Mouse (Mus musculus) kidney, postnatal 0 days (tissue): ENCODE data around the gene Ralgps2. TPM values are rescaled to one million over a fixed set of nuclear protein-coding genes. Genes with fewer than 3 reads are reported as not detected.

ENCODE experiments used
- ATAC-seq: fragments of 200-750 bp; cut with Nextera tagmentation; replicated peaks from 2 replicates; pipeline ENCODE4 v1.8.0; 2017; ENCODE audit warnings: low read depth, moderate number of reproducible peaks, moderate TSS enrichment, moderate library complexity; ENCODE audit not compliant: low FRiP score
- DNase-seq: peaks from one replicate; pipeline ENCODE4 v3.0.0-alpha.2; 2016; ENCODE audit warnings: low spot score
- H3K27ac ChIP-seq: fragments of 300-500 bp; sonication (generic); 2 replicates; pipeline ENCODE4 v1.5.1; 2014; ENCODE audit warnings: mild to moderate bottlenecking
- H3K27me3 ChIP-seq: fragments of 300-500 bp; sonication (generic); 2 replicates; pipeline ENCODE4 v1.6.1; 2014; ENCODE audit warnings: low read length, mixed read lengths; ENCODE audit not compliant: insufficient read depth
- H3K36me3 ChIP-seq: fragments of 300-500 bp; sonication (generic); 2 replicates; pipeline ENCODE4 v1.6.1; 2014; ENCODE audit warnings: low read length, mixed read lengths; ENCODE audit not compliant: insufficient read depth
- H3K4me1 ChIP-seq: fragments of 300-500 bp; sonication (generic); replicated peaks from 2 replicates; pipeline ENCODE4 v1.6.1; 2014; ENCODE audit warnings: antibody characterized with exemption, low read length, mixed read lengths; ENCODE audit not compliant: insufficient read depth
- H3K4me2 ChIP-seq: fragments of 300-500 bp; sonication (generic); 2 replicates; pipeline ENCODE4 v1.6.1; 2014; ENCODE audit warnings: mild to moderate bottlenecking, low read length, moderate library complexity, mixed read lengths
- H3K4me3 ChIP-seq: fragments of 300-500 bp; sonication (generic); replicated peaks from 2 replicates; pipeline ENCODE4 v1.5.1; 2014; ENCODE audit warnings: low read depth, low read length
- H3K9ac ChIP-seq: fragments of 300-500 bp; sonication (generic); 2 replicates; pipeline ENCODE4 v1.6.1; 2014; ENCODE audit warnings: low read depth, low read length
- H3K9me3 ChIP-seq: fragments of 300-500 bp; sonication (generic); replicated peaks from 2 replicates; pipeline ENCODE4 v1.6.1; 2016; ENCODE audit warnings: low read length, inconsistent platforms, mixed read lengths
- CTCF ChIP-seq: IDR thresholded peaks from 2 replicates; pipeline ENCODE4 v1.5.1; 2016; ENCODE audit warnings: antibody characterized with exemption, low read depth, mild to moderate bottlenecking, moderate library complexity
- WGBS: fragments of 180-500 bp; shearing (Covaris S2); extraction: QIAGEN DNeasy Blood & Tissue Kit; methylation state at CpG from one replicate; pipeline ENCODE4 v1.1.7; 2014; 5-methylcytosine and 5-hydroxymethylcytosine counted together
- polyA plus RNA-seq: library from polyadenylated mRNA; unstranded; fragments of >200 nt; fragmentation: Nextera tagmentation; extraction: Ambion mirVana; gene quantifications from 2 replicates; pipeline ENCODE4 v1.2.1, GENCODE M21; 2015

Gene Ralgps2
- polyA plus RNA-seq, 1 experiment from 2014 or later: 47.2 TPM

DNA sequence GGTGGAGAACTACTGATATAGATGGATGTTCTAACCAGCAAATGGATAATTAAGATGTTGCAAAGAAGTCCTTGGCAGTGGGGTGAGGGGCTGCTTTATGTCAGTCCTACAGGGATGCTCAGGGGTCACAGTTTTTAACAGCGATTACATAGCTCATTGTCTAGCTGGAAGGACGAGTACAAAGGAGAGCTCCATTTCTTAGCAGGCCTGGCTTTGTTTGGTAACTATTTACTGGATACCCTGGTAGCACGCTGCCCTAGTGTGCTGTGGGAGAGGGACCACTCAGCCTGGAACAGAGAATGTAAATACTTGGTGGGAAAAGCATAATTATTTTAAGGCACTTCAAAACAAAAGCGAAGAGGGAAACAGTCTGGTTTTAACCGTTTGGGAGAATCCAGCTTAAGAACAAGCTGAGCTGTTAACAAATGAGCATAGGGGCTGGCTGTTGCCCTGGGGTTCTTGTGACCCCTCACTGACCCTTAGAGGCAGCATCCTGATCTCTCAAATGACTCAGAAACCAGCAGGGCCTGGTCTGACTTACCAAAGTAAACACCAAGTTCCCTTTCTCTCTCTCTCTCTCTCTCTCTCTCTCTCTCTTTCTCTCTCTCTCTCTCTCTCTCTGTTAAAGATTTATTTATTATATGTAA is 149.5 kb downstream of the Ralgps2 start:
- Histone ChIP-seq H3K27me3 (no peaks in the 10 kb centered on the region), H3K4me3 (no peak overlapping the region), H3K4me2 (no peak overlapping the region), H3K9ac (no peak overlapping the region), H3K27ac (no peak overlapping the region), H3K4me1 (no peaks in the 10 kb centered on the region), H3K9me3 (no peaks in the 10 kb centered on the region), H3K36me3 (no peaks in the 10 kb centered on the region)
- 47% methylated on average over 5 of the region's 5 CpGs for WGBS
- DNase-seq (no peak), ATAC-seq (no peak)
- TF ChIP-seq CTCF: no peak

- no peaks in the 10 kb centered on the region for H3K36me3 ChIP-seq
- ATAC-seq: no peak
- H3K9ac ChIP-seq: no peak overlapping the region
These were observed 152.1 kb downstream of the Ralgps2 start for GRCm38 (mm10) chr1:156787164-156787863.

GRCm38 (mm10) chr1:156786074-156786473 is 153.4 kb downstream of the Ralgps2 start:
- Histone ChIP-seq H3K4me2 (no peak overlapping the region), H3K9ac (no peak overlapping the region), H3K4me1 (peaks cover 13% of the 10 kb centered on the region), H3K36me3 (no peaks in the 10 kb centered on the region), H3K4me3 (no peak overlapping the region), H3K9me3 (no peaks in the 10 kb centered on the region), H3K27ac (no peak overlapping the region), H3K27me3 (no peaks in the 10 kb centered on the region)
- ATAC-seq: no peak
- TF ChIP-seq CTCF: no peak
- DNase-seq: no peak
- WGBS: 91% methylated on average over 2 of the region's 2 CpGs

More at GRCm38 (mm10) chr1:156787164-156787863, 152.1 kb downstream of the Ralgps2 start:
- DNase-seq: no peak
- Histone ChIP-seq H3K27ac (no peak overlapping the region), H3K4me2 (no peak overlapping the region), H3K4me3 (no peak overlapping the region), H3K9me3 (no peaks in the 10 kb centered on the region), H3K4me1 (peaks cover under 1% of the 10 kb centered on the region; the same call in 1 of the 2 replicates), H3K27me3 (no peaks in the 10 kb centered on the region)
- WGBS: 58% methylated on average over 6 of the region's 6 CpGs
- no peak for TF ChIP-seq CTCF

DNA sequence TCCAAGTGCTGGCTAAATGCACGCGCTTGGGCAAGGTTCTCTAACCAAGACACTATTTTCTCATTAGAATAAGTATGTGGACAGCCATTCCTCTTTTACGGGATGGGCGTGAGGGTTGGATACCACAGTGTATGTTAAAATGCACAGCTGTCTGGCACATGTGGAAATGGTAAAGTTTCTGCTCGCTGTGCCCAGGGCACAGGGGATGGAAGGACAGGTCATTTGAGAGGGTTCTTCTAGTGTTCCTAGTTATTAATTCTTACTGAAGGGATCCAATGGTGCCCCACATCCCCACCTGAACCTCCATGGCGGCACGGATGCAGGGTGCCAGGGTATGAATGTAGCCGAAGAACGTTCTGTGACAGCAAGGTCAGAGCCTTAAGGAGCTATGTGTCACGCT is 154.5 kb downstream of the Ralgps2 start:
- WGBS: 90% methylated on average over 10 of the region's 10 CpGs
- DNase-seq: no peak

DNA sequence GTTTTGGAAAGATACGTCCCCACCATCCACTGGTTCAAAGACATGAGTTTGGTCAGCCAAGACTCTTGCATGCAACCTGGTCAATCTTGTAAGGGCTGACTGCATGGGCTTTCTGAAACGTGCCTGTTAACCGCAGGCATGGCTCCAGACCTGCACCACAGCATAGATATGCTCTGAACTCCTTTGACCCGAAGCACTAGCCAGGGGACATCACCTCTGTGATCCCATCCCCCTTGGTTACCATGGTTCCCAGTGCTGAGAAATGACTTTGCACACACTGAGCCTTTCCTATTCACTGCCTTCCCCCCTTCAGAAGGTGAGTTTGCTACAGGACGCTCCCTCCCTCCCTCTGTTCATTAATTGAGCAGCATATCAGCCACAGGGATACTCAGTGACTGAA is 155.3 kb downstream of the Ralgps2 start:
- WGBS: 62% methylated on average over 5 of the region's 5 CpGs

More for the DNA sequence above, 154.5 kb downstream of the Ralgps2 start:
- no peak overlapping the region for H3K4me3 ChIP-seq
- H3K9me3 ChIP-seq: no peaks in the 10 kb centered on the region
- H3K4me2 ChIP-seq: no peak overlapping the region
- H3K9ac ChIP-seq: no peak overlapping the region
- TF ChIP-seq CTCF: no peak
- peaks cover 16% of the 10 kb centered on the region for H3K4me1 ChIP-seq
- ATAC-seq: no peak
- no peaks in the 10 kb centered on the region for H3K36me3 ChIP-seq
- no peaks in the 10 kb centered on the region for H3K27me3 ChIP-seq
- no peak overlapping the region for H3K27ac ChIP-seq

DNA sequence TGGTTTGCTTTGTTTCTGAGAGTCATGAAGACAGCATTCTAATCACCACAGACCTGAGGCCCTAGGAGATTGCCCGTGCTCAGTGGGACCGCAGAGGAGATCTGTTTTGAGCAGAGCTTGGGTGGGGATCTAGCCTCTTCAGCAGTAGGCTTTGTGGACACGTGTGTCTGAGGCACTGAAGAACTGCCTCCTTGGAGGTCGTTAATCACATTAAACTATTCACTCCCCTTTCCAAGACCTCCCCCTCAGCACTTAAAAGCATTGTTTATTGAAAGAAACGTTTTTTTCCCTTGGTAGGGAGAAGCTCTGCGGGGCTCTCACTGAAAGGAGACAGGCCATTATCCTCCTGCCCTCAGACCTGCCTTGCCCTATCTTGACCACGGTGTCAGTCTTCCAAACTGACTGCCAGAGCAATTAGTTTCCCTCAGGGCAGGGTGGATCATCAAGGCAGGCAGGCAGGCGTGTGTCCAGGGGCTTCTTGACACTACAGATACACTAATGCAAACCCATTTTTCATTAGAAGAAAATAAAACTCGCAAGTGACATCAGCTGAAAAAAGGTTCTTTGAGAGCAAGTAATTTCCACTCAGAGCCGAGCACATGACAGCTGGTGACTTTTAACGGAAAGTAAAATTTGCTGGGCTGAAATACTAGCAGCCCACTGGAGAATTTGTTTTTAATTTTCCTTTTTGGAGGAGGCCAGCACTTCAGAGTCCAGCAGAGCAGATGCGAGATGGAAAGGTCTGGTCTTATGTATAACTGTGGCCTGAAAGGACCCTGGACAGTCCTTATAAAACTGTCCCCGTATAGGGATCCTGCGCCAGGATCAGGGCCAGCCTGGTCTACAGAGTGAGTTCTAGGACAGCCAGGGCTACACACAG is 157.2 kb downstream of the Ralgps2 start:
- no peak overlapping the region for H3K4me3 ChIP-seq
- 28% methylated on average over 14 of the region's 14 CpGs for WGBS
- no peaks in the 10 kb centered on the region for H3K36me3 ChIP-seq
- no peaks in the 10 kb centered on the region for H3K9me3 ChIP-seq
- DNase-seq: peak; percentile 91
- H3K4me2 ChIP-seq: no peak overlapping the region
- TF ChIP-seq CTCF: no peak
- ATAC-seq: no peak; the same call in 1 of the 2 replicates
- H3K27ac ChIP-seq: peak overlapping the region; percentile 60; the same call in 1 of the 2 replicates
- H3K4me1 ChIP-seq: peaks cover 27% of the 10 kb centered on the region
- no peak overlapping the region for H3K9ac ChIP-seq
- H3K27me3 ChIP-seq: no peaks in the 10 kb centered on the region

More for the DNA sequence above, 155.3 kb downstream of the Ralgps2 start:
- Histone ChIP-seq H3K4me1 (peaks cover 19% of the 10 kb centered on the region), H3K9ac (no peak overlapping the region), H3K36me3 (no peaks in the 10 kb centered on the region), H3K27ac (no peak overlapping the region), H3K4me2 (no peak overlapping the region), H3K27me3 (no peaks in the 10 kb centered on the region), H3K4me3 (no peak overlapping the region), H3K9me3 (no peaks in the 10 kb centered on the region)
- TF ChIP-seq CTCF: no peak
- DNase-seq (no peak), ATAC-seq (no peak)
